Mouse (Mus musculus): ENCODE results near the gene Pla2g4a.
"Not testable (repeated sequence)": the region's sequence is repeated elsewhere in the genome, so short reads cannot be mapped to it uniquely, and the experiment has no call there.

Pla2g4a gene

GRCm38 (mm10) chr1:149939261-149940032 lies 21.6 kb downstream of the Pla2g4a start:
- ATAC-seq (ENCODE audit: insufficient number of reproducible peaks, low FRiP score, low TSS enrichment) = no peak

GRCm38 (mm10) chr1:149937825-149938224 lies 23.3 kb downstream of the Pla2g4a start:
- no peak for ATAC-seq (ENCODE audit: insufficient number of reproducible peaks, low FRiP score, low TSS enrichment)

- no peak for ATAC-seq (ENCODE audit: insufficient number of reproducible peaks, low FRiP score, low TSS enrichment)
Measured at GRCm38 (mm10) chr1:149929140-149929539, 31.9 kb downstream of the Pla2g4a start.

- not testable (repeated sequence) for ATAC-seq (ENCODE audit: insufficient number of reproducible peaks, low FRiP score, low TSS enrichment)
Measured at GRCm38 (mm10) chr1:149923737-149924136, 37.4 kb downstream of the Pla2g4a start.

- no peak for ATAC-seq (ENCODE audit: insufficient number of reproducible peaks, low FRiP score, low TSS enrichment)
Measured at GRCm38 (mm10) chr1:149922219-149922618, 38.9 kb downstream of the Pla2g4a start.

GRCm38 (mm10) chr1:149921325-149921724 lies 39.8 kb downstream of the Pla2g4a start:
- no peak for ATAC-seq (ENCODE audit: insufficient number of reproducible peaks, low FRiP score, low TSS enrichment)

GRCm38 (mm10) chr1:149919301-149919700 lies 41.8 kb downstream of the Pla2g4a start:
- ATAC-seq (ENCODE audit: insufficient number of reproducible peaks, low FRiP score, low TSS enrichment) = no peak

- no peak for ATAC-seq (ENCODE audit: insufficient number of reproducible peaks, low FRiP score, low TSS enrichment)
Measured at GRCm38 (mm10) chr1:149912984-149913383, 48.1 kb downstream of the Pla2g4a start.

GRCm38 (mm10) chr1:149911050-149911449 lies 50.0 kb downstream of the Pla2g4a start:
- no peak for ATAC-seq (ENCODE audit: insufficient number of reproducible peaks, low FRiP score, low TSS enrichment)

- no peak for ATAC-seq (ENCODE audit: insufficient number of reproducible peaks, low FRiP score, low TSS enrichment)
Measured at GRCm38 (mm10) chr1:149898001-149898625, 63.0 kb downstream of the Pla2g4a start.

GRCm38 (mm10) chr1:149896590-149896989 lies 64.5 kb downstream of the Pla2g4a start:
- ATAC-seq (ENCODE audit: insufficient number of reproducible peaks, low FRiP score, low TSS enrichment) = no peak

GRCm38 (mm10) chr1:149894940-149895339 lies 66.2 kb downstream of the Pla2g4a start:
- ATAC-seq (ENCODE audit: insufficient number of reproducible peaks, low FRiP score, low TSS enrichment) = no peak

- ATAC-seq (ENCODE audit: insufficient number of reproducible peaks, low FRiP score, low TSS enrichment) = no peak
Measured at GRCm38 (mm10) chr1:149893903-149894302, 67.2 kb downstream of the Pla2g4a start.

- no peak for ATAC-seq (ENCODE audit: insufficient number of reproducible peaks, low FRiP score, low TSS enrichment)
Measured at GRCm38 (mm10) chr1:149891057-149891456, 70.0 kb downstream of the Pla2g4a start.

GRCm38 (mm10) chr1:149882419-149883025 lies 78.6 kb downstream of the Pla2g4a start:
- no peak for ATAC-seq (ENCODE audit: insufficient number of reproducible peaks, low FRiP score, low TSS enrichment)

GRCm38 (mm10) chr1:149878175-149878574 lies 82.9 kb downstream of the Pla2g4a start:
- no peak for ATAC-seq (ENCODE audit: insufficient number of reproducible peaks, low FRiP score, low TSS enrichment)

GRCm38 (mm10) chr1:149876502-149876901 lies 84.6 kb downstream of the Pla2g4a start:
- no peak for ATAC-seq (ENCODE audit: insufficient number of reproducible peaks, low FRiP score, low TSS enrichment)

GRCm38 (mm10) chr1:149871625-149872024 lies 89.5 kb downstream of the Pla2g4a start:
- ATAC-seq (ENCODE audit: insufficient number of reproducible peaks, low FRiP score, low TSS enrichment) = no peak

GRCm38 (mm10) chr1:149867323-149867722 lies 93.8 kb downstream of the Pla2g4a start:
- ATAC-seq (ENCODE audit: insufficient number of reproducible peaks, low FRiP score, low TSS enrichment) = no peak

- ATAC-seq (ENCODE audit: insufficient number of reproducible peaks, low FRiP score, low TSS enrichment) = no peak
Measured at GRCm38 (mm10) chr1:149866202-149866601, 94.9 kb downstream of the Pla2g4a start.

GRCm38 (mm10) chr1:149862801-149863200 lies 98.3 kb downstream of the Pla2g4a start:
- ATAC-seq (ENCODE audit: insufficient number of reproducible peaks, low FRiP score, low TSS enrichment) = no peak
